18 mouse cellular contexts compared by ENCODE assay signal in the genomic region with DNA sequence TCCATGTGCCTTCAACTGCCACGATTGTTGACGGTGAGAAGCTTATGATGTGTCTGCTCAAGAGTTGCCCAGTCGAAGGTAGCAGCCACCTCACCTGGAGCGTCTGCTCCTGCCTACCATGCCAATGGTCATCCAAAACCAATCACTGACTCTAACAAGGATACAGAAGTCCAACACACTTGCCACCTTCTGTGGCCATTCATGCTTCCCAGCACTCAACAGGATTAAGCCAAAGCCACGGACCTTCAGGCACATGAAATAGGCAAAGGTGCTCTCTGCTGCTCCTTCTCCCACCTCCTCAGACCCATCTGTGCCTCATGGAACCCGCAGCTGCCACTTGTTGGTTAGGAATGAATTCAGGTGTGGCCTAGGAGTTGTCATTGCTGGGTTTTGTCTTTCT.
"Had no signal": no experiment of that assay in that cellular context is flagged by ENCODE, and none has a peak within 500 bp of the region (broad histone marks: within the 10 kb centered on the region; RNA-seq: fewer than 3 reads in every experiment).

No protein-coding gene starts in this region.

- H3K9ac ChIP-seq: liver, embryonic 15.5 days; liver, postnatal 0 days; lung, embryonic 15.5 days; midbrain, embryonic 12.5 days; neural tube, embryonic 13.5 days; stomach, embryonic 15.5 days had no signal

- H3K4me3 ChIP-seq: liver, embryonic 15.5 days; lung, embryonic 15.5 days; megakaryocyte, embryonic 14.5 days; midbrain, embryonic 12.5 days; neural tube, embryonic 13.5 days; stomach, embryonic 15.5 days had no signal

- H3K27me3 ChIP-seq: lung, embryonic 15.5 days; midbrain, embryonic 12.5 days; neural tube, embryonic 13.5 days; stomach, embryonic 15.5 days had no signal

- H3K27ac ChIP-seq: liver, embryonic 15.5 days; lung, embryonic 15.5 days; macrophage; midbrain, embryonic 12.5 days; neural tube, embryonic 13.5 days; stomach, embryonic 15.5 days; stomach, postnatal 0 days had no signal

- H3K9me3 ChIP-seq: liver, embryonic 15.5 days; lung, embryonic 15.5 days; midbrain, embryonic 12.5 days; neural tube, embryonic 13.5 days; stomach, embryonic 15.5 days had no signal

- H3K4me2 ChIP-seq: liver, embryonic 15.5 days; lung, embryonic 15.5 days; midbrain, embryonic 12.5 days; neural tube, embryonic 13.5 days; stomach, embryonic 15.5 days had no signal

- ATAC-seq: liver, postnatal 0 days; lung, postnatal 0 days had no signal

- DNase-seq: liver, postnatal 0 days; lung, adult 2 months; lung, postnatal 14 days; lung, postnatal 36 days; midbrain, embryonic 14.5 days; right cerebral cortex, postnatal 14 days; thymus, adult 2 months; thymus, postnatal 25 days; thymus, postnatal 4 days had no signal

- H3K4me1 ChIP-seq: liver, embryonic 15.5 days; lung, embryonic 15.5 days; midbrain, embryonic 12.5 days; neural tube, embryonic 13.5 days; stomach, embryonic 15.5 days had no signal

- H3K36me3 ChIP-seq: liver, embryonic 15.5 days; lung, embryonic 15.5 days; midbrain, embryonic 12.5 days; neural tube, embryonic 13.5 days; stomach, embryonic 15.5 days had no signal
